Mouse (Mus musculus): ENCODE data around the gene Nfe2l1.
"Not testable (repeated sequence)": the region's sequence is repeated elsewhere in the genome, so short reads cannot be mapped to it uniquely, and the experiment has no call there.

Nfe2l1 gene

DNA sequence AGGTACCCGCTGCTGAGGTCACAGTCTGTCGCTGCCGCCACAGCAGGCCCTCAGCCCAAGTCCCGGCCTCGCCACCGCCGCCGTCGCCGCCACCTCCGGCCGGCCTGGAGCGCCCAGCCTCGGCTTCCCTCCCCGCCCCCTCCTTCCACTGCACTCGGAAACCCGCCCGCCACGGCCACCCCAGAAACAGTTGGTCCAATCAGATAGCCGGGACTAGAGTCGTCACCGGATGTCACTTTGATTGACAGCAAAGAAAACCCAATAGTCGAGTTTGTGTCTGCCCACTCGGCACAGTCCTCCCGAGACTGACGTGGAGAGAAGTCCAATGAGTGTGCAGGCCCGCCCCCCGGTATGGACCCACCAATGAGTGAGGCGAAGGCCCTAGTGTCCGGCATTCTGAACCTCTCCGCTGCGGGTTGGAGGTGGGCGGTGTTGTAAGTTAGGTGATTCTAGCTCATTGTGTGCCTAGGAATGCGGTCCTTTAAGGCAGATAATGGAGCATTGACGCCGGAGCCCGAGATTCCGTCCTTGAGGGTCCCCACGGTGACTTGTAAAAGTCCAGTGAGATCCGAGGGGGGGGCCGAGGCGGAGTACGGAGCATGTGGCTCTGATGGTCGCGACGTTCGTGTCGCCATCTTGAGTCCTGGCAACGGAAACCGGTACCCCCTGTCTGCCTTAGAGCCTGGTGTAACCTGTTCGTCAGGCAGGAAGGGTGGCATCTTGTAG, at the start of gene Nfe2l1:
TSS of gene Nfe2l1 (minus strand) at position 156 of the 726 bp plus-strand sequence.
- DNase-seq (ENCODE audit: low read depth), result peak; percentile 100

DNA sequence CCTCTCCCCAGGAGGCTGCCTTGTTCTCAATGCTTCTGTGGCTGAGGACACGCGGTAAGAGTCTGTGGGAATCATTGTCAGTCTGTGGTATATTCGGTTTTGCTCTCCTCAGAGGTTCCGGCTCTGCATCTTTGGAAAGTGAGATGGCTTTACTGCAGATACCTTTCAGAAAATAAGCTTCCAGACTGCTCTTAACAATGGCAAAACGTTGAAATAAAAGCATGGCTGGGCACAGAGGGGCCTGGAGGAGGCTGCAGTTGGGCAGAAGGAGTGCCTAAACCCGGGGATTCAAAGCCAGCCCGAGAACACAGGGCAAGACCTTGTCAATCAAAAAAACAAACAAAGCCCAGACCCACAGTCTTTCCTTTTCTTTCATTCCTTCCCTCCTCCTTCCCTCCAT, 49.6 kb upstream of the Nfe2l1 start:
- no peak for DNase-seq (ENCODE audit: low read depth)

DNA sequence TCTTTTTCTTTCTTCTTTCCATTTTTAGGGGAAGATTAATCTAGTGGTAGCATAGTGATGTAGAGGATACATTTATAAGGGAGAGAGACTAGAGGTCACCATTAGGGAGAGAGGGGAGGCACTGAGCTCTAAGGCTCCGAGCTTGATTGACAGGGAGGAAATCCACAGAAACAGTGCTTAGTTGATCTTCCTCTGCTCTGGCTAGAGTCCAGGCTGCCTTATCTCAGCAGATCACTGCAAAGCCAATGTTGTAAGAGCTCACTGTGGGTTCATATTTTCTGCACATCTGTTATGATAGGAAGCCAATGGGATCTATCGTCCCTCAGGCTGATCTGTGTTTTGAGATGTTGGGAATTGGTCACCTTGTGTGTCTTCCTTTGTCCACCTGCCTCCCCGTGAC, 48.9 kb upstream of the Nfe2l1 start:
- DNase-seq (ENCODE audit: low read depth), result peak; percentile 98

DNA sequence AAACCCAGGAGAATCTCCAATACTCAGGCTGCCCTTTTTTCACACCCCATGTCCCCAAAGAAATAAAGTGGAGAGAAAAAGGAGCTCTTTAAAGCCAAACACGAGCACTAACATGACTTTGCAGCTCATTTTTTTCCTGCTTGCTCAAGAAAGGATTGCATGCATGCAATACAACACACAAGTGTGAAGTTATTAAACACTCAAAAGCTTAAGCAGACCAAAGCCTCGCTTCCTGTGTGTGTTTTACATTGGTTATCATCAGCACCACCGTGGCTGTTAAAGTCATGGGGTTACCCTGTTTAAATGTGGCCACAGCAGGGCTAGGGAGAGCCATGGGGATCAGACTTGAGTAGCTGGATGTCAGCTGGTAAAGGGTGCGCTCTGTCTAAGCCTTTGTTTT, 47.3 kb upstream of the Nfe2l1 start:
- peak; percentile 52 for DNase-seq (ENCODE audit: low read depth)

DNA sequence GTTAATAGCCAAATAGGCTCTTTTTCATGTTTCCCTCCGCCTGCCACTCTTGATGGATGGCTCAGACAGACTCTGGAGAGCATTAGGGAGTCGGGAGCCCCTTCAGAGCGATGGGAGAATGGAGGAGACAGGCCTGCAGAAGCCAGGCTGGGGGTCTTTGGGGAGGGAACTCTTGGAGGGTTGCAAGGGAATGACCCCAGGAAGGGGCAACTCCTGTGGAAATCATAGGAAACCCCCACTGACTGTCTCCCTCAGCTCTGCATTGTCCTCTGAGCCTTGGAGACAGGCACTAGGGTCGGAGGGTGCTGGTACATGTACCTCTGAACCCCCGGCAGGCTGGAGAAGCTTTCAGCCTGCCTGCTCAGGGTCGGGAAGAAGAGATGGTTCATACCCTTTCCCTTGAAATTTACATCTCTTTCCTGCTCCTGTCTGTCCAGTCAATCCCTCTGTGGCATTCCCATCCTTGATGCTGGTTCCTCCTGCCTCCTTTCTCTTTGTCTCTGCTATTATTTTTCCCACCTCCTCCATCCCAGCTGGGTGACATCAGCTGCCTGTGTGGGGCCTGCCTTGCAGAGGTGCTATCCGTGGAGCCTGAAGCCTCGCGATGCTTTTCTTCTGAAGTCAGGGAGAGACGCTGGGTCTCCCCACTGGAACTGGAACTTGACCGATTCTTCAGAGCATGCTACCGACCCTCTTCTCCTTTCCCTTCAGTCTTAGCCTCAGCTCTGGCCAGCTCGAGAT, 46.7 kb upstream of the Nfe2l1 start:
- DNase-seq (ENCODE audit: low read depth), result no peak

DNA sequence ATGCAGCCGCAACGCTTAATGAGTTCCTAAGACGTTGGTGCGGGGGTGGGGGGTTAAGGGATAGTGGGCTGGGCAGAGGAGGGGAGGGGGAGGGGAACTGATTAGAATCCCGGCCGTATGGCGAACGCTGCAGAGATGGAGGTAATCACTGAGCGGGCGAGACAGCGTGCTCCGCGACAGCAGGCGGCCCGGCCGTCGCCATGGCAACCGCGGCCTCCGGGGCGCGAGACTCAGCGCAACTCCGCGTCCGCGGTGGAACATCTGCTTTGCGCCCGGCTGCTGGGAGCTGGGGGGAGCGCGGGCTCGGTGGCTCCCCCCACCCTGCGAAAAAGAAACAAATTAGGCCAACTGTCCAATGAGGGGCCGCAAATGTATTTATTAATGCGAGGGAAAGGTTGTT, 46.0 kb upstream of the Nfe2l1 start:
- no peak for DNase-seq (ENCODE audit: low read depth)

DNA sequence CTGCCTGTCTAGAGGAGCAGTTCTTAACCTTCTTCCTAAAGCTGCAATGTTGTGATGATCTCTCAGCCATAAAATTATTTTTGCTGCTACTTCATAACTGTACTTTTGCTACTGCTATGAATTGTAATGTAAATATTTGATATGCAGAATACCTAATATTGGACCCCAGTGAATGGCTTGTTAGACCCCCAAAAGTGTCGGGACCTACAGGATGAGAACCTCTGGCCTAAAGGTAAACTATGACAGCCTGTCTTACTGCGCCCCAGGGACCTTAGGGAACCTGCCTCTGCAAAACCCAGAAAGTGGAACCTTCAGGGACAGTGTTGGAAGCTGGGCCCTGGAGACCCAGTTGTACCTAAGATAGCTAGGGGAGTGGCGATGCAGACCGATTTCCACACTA, 45.5 kb upstream of the Nfe2l1 start:
- no peak for DNase-seq (ENCODE audit: low read depth)

DNA sequence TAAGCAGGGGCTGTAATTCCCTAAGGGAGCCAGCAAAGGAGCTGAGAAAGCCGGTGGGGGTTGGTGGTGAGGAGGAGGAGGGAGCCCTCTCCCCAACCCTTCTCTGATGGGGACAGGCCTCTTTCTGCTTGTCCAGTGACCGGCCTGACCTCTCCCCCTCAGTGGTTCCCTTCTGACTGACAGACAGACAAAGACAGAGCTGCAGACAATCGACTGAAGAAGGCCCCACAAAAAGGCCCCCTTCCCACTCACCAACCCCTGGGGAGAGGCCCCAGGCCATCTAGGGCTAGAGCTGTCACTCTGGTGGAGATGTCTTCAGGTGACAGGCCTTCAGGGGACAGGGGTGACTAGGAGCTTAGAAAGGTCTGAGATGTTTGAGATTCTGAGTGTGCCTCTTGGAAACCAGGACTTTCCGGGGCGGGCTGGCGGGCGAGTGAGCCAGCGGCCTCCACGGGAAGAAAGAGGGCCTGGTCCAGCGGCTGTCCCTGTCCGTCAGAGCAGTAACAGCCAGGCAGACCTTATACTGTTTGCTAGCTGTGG, 43.9 kb upstream of the Nfe2l1 start:
- DNase-seq (ENCODE audit: low read depth), result no peak

DNA sequence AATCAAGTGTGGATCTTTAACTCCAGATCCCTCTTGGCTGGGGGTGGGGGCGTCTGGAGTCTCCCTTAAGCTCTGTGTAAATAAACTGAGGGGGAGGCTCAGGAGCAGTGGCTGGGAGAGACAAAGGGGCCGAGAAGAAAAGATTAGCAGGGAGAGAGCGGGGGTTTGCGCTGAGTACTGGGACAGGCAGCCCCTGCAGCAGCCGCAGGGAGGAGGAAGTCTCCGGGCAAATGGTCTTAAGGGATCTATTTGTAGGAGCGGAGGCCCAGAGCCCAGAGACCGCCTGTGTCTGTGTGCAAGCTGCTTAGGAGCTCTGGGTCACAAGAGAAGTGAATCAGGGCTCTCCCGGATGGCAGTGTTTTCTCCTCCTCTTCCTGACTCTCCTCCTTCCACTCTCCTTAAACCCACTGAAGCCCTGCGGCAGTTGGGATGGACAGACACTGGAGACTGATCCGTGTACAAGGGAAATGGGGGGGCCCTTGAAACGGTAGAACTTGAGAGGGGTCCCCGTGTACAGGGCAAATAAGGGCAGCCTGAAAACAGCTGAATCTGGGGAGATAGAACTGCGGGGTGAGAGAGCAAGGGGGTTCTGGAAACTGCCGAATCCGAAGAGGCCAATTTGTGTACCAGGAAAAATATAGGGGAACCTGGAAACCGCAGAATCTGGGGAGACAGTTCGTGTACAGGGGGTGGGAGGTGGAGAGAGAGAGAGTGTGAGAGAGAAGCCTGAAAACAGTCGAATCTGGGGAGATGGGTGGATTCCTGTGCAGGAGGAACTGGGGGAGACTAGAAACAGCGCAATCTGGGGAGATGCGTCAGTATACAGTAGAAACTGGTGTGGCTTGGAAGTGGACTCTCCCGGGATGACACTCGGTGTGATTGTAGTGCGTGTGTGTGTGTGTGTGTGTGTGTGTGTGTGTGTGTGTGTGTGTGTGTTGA, 42.9 kb upstream of the Nfe2l1 start:
- no peak for DNase-seq (ENCODE audit: low read depth)

DNA sequence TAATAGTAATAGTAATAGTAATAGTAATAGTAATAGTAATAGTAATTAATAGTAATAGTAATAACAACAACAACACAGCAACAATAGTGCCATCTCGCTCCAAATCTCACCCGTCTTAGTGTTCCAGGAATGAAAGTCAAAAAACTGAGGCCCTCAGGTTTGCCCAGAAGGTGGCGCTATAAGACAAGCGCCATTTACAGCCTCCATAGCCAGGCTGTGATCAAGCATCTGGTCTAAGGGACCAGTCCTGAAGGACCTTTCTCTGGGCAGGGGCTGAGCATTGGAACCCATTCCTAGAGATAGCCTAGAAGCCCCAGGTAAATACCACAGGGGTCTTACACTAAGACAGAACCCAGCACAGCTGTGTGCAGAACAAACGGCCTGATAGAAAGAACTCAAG, 37.4 kb upstream of the Nfe2l1 start:
- peak; percentile 80 for DNase-seq (ENCODE audit: low read depth)

DNA sequence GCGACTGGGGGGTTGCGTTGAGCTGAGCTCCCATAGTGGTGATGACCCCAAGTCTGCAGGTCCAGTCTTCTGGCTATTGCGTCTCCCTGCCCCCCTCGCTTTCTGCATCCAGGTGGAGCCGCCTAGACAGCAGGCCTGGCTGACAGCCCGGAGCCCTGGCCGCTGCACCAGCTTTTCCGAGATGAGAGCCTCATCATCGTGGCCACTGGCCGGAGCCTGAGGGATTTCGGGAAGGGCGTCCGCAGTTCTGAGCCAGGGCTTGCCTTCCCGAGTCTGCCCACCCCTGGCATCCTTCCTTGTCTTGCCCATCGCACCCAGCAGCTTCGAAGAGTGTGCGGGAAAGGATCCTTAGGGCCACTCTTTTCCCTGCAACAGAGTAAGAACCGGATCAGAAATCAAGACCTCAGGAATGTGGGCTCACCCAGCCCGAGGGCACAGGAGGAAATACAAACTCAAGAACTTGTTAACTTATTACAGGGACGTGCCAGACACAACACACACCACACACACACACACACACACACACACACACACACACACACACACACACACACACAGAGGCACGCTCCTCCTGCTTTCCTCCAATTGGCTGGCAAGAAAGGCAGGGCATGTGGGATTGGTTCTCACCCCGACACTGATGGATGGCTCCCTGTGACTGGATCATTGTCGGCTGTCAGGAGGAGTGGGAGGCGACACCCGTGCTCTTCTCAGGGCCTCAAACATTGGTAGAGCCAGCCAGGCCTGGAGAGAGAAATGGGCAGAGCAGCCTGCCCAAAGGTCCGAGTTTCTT, 33.6 kb upstream of the Nfe2l1 start:
- DNase-seq (ENCODE audit: low read depth), result peak; percentile 90

DNA sequence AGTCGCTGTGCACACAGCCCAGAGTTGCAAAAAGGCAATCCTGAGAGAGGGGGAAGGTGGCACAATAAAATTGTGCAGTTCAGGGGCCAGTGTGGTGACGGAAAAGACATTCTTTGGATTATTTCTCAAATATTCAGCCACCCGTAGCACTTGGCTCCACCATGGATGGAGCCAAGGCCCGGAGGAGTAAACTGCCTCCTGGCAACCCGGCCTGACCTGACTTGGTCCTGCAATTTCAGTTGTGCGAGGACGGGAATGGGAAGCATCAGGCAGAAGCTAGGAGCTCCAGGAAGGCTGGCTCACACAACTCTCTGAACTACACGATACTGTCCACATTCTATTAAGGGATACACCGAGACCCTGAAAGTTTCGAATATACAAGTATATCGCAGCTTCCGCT, 32.8 kb upstream of the Nfe2l1 start:
- DNase-seq (ENCODE audit: low read depth), result no peak

DNA sequence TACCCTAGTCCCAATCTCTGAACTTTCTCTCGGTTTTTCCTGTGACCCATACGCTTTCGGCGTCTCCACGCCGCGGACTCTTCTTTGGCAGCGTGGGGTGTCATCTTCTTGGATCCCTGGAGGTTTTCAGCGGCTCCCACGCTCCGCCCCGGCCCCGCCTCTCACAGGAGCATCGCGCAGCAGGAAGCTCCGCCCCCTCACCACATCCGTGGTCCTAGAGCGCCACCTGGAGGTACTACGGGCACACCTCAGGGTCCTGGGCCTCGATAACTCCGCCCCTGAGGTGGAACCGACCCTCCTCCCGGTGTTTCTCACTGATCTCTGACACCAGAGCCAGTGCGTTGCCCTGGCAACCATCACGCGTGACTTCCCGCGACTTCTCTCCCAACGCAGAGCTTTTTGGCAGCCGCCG, 32.1 kb upstream of the Nfe2l1 start:
- DNase-seq (ENCODE audit: low read depth), result peak; percentile 90

DNA sequence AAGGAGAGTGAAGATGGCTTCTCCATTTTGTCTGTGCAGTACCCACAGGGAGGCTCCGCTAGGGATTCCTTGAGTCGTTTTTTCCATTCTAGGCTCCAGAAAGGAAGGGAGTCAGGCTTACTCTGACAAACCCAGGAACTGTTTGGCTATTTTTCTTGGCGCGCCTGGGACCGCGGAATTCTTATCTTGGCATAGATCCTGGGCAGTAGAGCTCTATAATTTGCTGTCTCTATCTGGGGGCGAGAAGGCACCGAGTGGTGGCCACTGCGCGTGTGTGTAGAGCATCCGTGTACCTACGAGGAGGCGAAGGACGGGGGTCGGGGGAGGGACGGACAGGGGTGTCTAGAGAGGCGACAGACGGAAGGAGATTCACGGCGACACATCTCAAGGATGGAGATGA, 31.7 kb upstream of the Nfe2l1 start:
- no peak for DNase-seq (ENCODE audit: low read depth)

DNA sequence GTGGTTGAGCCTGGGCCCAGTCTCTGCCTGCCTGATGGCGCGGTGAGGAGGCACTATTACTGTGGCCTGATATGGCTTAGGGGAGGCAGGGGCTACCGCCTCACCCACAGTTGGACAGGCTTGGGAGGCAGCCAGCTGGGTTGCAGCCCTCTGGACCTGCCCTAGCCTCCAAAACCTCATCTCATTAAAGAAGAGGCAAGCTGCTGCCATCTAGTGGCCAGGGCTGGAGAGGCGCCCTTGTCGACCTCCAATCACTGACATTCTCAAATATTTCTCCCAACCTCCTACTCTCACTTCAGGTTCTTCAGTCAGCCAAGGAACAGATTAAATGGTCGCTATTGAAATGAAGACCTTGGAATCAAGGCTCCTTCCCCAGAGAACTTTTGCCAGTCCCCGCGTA, 30.8 kb upstream of the Nfe2l1 start:
- peak; percentile 81 for DNase-seq (ENCODE audit: low read depth)

DNA sequence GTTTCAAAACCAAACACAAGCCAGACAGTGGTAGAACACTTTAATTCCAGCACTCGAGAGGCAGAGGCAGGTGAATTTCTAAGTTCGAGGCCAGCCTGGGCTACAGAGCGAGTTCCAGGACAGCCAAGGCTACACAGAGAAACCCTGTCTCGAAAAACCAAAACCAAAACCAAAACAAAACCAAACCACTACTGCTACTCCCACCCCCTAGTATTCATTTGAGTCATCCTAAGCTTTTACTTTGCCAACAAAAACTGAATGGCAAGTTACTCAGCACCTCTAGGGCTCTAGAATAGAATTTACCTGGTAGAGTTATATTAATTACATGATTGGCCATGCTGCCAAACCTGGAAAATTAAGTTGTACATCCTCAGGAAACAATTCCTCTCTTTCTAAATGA, 29.9 kb upstream of the Nfe2l1 start:
- peak; percentile 36 for DNase-seq (ENCODE audit: low read depth)

DNA sequence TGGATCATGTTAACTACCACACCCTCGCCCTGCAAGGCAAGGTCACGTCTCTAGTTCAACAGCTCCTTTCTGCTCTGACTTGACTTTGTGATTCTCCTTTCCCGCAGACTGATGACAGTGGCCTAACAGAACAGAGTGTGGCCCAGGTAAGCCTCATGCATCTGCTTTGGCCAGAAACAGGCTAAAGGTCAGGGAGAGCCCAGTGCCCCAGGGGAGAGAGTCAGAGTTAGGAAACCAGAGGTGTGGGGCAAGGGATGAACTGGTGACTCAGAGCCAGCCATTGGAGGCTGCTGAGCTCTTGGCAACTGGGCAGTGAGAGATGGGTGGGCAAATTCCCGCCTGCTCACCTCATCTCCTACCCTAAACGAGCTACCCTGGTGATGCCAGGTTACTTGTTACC, 27.7 kb upstream of the Nfe2l1 start:
- no peak for DNase-seq (ENCODE audit: low read depth)

DNA sequence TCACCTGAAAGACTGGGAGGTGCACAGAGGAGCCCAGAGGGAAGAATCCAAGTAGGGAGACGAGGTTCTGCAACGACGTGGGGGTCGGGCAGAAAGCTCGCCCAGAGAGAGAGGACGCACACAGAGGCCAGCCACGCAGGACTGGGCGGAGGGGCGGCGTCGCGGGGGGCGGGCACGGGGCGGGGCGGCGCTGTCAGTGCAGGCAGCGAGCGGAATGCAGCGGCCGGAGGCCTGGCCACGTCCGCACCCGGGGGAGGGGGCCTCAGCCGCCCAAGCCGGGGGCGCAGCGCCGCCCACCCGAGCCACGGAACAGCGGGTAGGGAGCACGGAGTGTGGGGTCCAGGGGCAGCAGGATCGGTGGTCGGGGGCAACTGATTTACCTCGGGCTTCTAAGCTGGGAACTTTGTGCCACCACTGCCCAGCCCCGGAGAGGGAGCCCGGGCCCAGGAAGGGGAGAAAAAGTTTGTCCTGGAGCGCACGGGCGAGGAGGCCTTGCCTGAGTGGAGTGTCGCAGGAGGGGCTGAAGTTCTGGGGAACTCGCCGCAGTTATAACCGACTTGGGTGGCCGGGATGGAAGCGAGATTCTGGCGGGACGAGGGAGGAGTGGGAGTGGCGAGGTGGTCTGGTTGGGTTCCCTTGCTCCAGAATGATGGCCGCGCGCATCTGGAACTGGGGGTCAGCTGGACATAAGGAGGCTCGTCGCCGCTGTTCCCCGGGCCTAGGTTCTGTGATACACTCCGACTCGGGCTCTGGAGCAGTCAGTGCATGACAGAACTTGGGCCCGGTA, 20.1 kb upstream of the Nfe2l1 start, which contains the start of gene Copz2:
TSS of gene Copz2 (plus strand) at position 190 of the 787 bp plus-strand sequence.
- no peak for DNase-seq (ENCODE audit: low read depth)

DNA sequence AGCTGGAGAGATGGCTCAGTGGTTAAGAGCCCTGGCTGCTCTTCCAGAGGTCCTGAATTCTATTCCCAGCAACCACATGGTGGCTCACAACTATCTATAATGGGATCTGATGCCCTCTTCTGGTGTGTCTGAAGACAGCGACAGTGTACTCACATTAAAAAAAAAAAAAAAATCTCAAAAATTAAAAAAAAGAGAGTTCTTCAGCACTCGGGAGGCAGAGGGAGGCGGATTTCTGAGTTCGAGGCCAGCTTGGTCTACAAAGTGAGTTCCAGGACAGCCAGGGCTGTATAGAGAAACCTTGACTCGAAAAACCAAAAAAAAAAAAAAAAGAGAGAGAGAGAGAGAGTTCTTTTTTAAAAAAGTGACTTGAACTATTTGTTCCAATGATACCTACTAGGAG, 19.4 kb upstream of the Nfe2l1 start:
- DNase-seq (ENCODE audit: low read depth), result not testable (repeated sequence)

DNA sequence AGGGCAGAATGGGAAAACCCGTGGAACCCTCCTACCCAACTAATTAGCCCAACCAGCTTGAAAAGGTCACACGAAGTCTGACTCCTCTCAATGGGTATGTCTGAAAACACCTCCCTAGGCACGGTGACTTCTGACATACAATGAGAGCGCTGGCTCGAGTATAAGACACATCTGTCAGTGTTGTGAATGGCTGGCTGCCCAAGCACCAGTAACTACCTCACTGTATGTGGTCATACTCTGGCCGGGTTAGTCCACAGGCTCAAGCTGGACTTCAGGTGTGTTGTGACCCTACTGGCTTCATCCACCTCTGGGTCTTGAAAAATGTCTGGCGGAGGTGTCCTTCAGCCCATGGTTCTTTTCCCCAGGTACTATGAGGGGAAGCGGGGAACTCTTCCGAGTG, 18.9 kb upstream of the Nfe2l1 start:
- DNase-seq (ENCODE audit: low read depth), result no peak

DNA sequence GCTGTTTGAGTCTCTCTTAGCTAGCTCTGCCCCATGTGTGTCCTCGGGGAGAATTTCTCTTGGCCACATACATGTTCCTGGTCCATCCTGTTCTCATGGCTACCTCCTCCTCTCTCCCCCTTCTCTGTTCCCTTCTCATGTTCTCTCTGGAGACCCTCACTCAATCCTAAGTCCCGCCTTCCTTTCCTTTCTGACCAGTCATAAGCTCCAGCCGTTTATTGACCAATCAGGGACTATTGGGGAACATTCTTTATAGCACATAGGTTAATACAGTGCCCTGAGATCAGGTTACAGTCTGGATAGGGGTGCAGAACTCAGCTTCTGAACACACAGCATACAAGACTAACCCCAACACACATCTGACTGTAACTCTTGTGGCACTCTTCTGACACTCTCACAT, 17.5 kb upstream of the Nfe2l1 start:
- DNase-seq (ENCODE audit: low read depth), result no peak

Measured in 416B (cell line).